In the genomic region with DNA sequence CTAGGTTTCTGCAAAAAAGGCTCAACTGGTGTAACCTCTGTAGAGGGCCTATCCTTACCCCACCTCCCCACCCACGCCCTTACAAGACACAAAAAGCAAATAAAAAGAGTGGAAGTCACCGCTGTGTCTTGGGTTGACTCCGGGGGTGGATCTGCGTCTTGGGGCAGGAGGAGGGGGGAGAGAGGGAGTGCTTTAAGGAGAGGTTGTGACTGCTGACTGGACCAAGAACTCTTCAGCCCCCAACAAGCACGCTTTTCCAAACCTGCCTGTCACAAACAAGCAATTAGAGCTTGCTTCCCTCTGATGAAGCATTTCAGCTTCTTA, we compare ENCODE assay signal across 7 mouse cellular contexts. TPM values are rescaled to one million over a fixed set of nuclear protein-coding genes. Genes with fewer than 3 reads are reported as not detected.
A peak's percentile ranks its signal among the peaks of the same experiment; 100 is the strongest.
DNase-seq lines count a peak whose midpoint lies in the region; ATAC-seq and TF ChIP-seq lines count a peak whose summit lies in the region.

No protein-coding gene starts in this region.

- peaks cover 32% of the 10 kb centered on the region for H3K4me1 ChIP-seq in lung, embryonic 16.5 days (replicated peaks; ENCODE audit: control insufficient read depth, insufficient read depth, low read length)
- peaks cover 28% of the 10 kb centered on the region for H3K4me1 ChIP-seq in forebrain, postnatal 0 days (ENCODE audit: insufficient read depth)
- H3K4me1 ChIP-seq in liver, postnatal 0 days (ENCODE audit: insufficient read depth) = peaks cover 49% of the 10 kb centered on the region

- peak overlapping the region; percentile 88 for H3K4me2 ChIP-seq in lung, embryonic 16.5 days (ENCODE audit: low read depth, low read length)
- H3K4me2 ChIP-seq in forebrain, postnatal 0 days (ENCODE audit: low read depth) = peak overlapping the region; percentile 92
- H3K4me2 ChIP-seq in liver, postnatal 0 days (ENCODE audit: low read depth, low read length) = peak overlapping the region; percentile 92

- H3K36me3 ChIP-seq in lung, embryonic 16.5 days (ENCODE audit: control insufficient read depth, insufficient read depth, low read length) = 0 out of 2 replicates have a peak, but pooled peaks cover 4% of the 10 kb centered on the region
- H3K36me3 ChIP-seq in forebrain, postnatal 0 days (ENCODE audit: insufficient read depth) = peaks cover under 1% of the 10 kb centered on the region; the same call in 1 of the 2 replicates
- peaks cover 6% of the 10 kb centered on the region; the same call in 1 of the 2 replicates for H3K36me3 ChIP-seq in liver, postnatal 0 days (replicated peaks; ENCODE audit: insufficient read depth, low read length)

- peak overlapping the region; percentile 73 for H3K9ac ChIP-seq in lung, embryonic 16.5 days (ENCODE audit: low read length)
- H3K9ac ChIP-seq in forebrain, postnatal 0 days = no peak overlapping the region
- peak overlapping the region; percentile 72; the same call in 1 of the 2 replicates for H3K9ac ChIP-seq in liver, postnatal 0 days (replicated peaks)

- no peak for DNase-seq in lung, postnatal 36 days
- DNase-seq in forebrain, postnatal 0 days = no peak
- DNase-seq in liver, postnatal 0 days = no peak
- DNase-seq in thymus, postnatal 36 days = peak; percentile 49 to 56
- no peak for DNase-seq in ovary, postnatal 10 days (ENCODE audit: low spot score)
- DNase-seq in right cerebral cortex, adult 18-20 months = no peak

- no peaks in the 10 kb centered on the region for H3K9me3 ChIP-seq in lung, embryonic 16.5 days (ENCODE audit: control insufficient read depth, low read length)
- H3K9me3 ChIP-seq in forebrain, postnatal 0 days (ENCODE audit: low read length) = no peaks in the 10 kb centered on the region
- H3K9me3 ChIP-seq in liver, postnatal 0 days (ENCODE audit: low read length) = no peaks in the 10 kb centered on the region; the same call in 1 of the 2 replicates

- no peak for TF ChIP-seq EP300 in liver, postnatal 0 days (IDR thresholded peaks at IDR 0.05; ENCODE audit: low read depth)

- peak overlapping the region; percentile 94; the same call in 1 of the 2 replicates for H3K27ac ChIP-seq in lung, embryonic 16.5 days (ENCODE audit: low read length)
- H3K27ac ChIP-seq in forebrain, postnatal 0 days (ENCODE audit: low read depth, low read length) = peak overlapping the region; percentile 92
- H3K27ac ChIP-seq in liver, postnatal 0 days (ENCODE audit: low read depth) = peak overlapping the region; percentile 88; the same call in 1 of the 2 replicates

- H3K4me3 ChIP-seq in lung, embryonic 16.5 days (ENCODE audit: low read length) = peak overlapping the region; percentile 79
- peak overlapping the region; percentile 55 for H3K4me3 ChIP-seq in forebrain, postnatal 0 days (ENCODE audit: low read depth, low read length)
- H3K4me3 ChIP-seq in liver, postnatal 0 days (ENCODE audit: low read depth, low read length) = peak overlapping the region; percentile 66

- peaks cover 47% of the 10 kb centered on the region for H3K27me3 ChIP-seq in lung, embryonic 16.5 days (ENCODE audit: control insufficient read depth, insufficient read depth, low read depth, low read length)
- H3K27me3 ChIP-seq in forebrain, postnatal 0 days (ENCODE audit: insufficient read depth, low read length) = no peaks in the 10 kb centered on the region
- peaks cover 43% of the 10 kb centered on the region for H3K27me3 ChIP-seq in liver, postnatal 0 days (ENCODE audit: insufficient read depth, low read length)

- no peak for TF ChIP-seq CTCF in forebrain, postnatal 0 days (IDR thresholded peaks at IDR 0.05; ENCODE audit: low read depth)
- TF ChIP-seq CTCF in liver, postnatal 0 days (IDR thresholded peaks at IDR 0.05; ENCODE audit: low read depth) = no peak

- no peak for ATAC-seq in lung, embryonic 16.5 days (ENCODE audit: low read depth)
- ATAC-seq in forebrain, postnatal 0 days = no peak
- no peak for ATAC-seq in liver, postnatal 0 days

- 33% methylated on average over 5 of the region's 5 CpGs for WGBS in lung, embryonic 16.5 days
- WGBS in forebrain, postnatal 0 days = 17% methylated on average over 5 of the region's 5 CpGs
- 53% methylated on average over 5 of the region's 5 CpGs for WGBS in liver, postnatal 0 days (ENCODE audit: insufficient replicate concordance)

RNA-seq across cellular contexts. Expression of a gene that starts 0.3 kb away (rescaled TPM):
- polyA plus RNA-seq in lung, embryonic 16.5 days (2015; fragmentation: Nextera tagmentation; extraction: Ambion mirVana) = 21.0 and 23.9 TPM in 2 replicates
- 24.2 and 27.2 TPM in 2 replicates for total RNA-seq in forebrain, postnatal 0 days (2014; rRNA removed)
- 17.6 and 20.2 TPM in 2 replicates for polyA plus RNA-seq in forebrain, postnatal 0 days (2015; fragmentation: Nextera tagmentation; extraction: Ambion mirVana)
- 19.3 and 19.8 TPM in 2 replicates for polyA plus RNA-seq in liver, postnatal 0 days (2015; fragmentation: Nextera tagmentation; extraction: Ambion mirVana)

RNA-seq across cellular contexts. Expression of a gene that starts 0.7 kb away (rescaled TPM):
- 0.13 and 0.53 TPM in 2 replicates for polyA plus RNA-seq in lung, embryonic 16.5 days (2015; fragmentation: Nextera tagmentation; extraction: Ambion mirVana)
- 7.8 and 11.4 TPM in 2 replicates for total RNA-seq in forebrain, postnatal 0 days (2014; rRNA removed)
- 12.2 and 15.1 TPM in 2 replicates for polyA plus RNA-seq in forebrain, postnatal 0 days (2015; fragmentation: Nextera tagmentation; extraction: Ambion mirVana)
- polyA plus RNA-seq in liver, postnatal 0 days (2015; fragmentation: Nextera tagmentation; extraction: Ambion mirVana) = 0.05 TPM in 1 of 2 replicates, not detected in the other

RNA-seq across cellular contexts. Expression of a gene that starts 12.8 kb away (rescaled TPM):
- polyA plus RNA-seq in lung, embryonic 16.5 days (2015; fragmentation: Nextera tagmentation; extraction: Ambion mirVana) = 3.8 and 4.7 TPM in 2 replicates
- 2.7 and 3.2 TPM in 2 replicates for total RNA-seq in forebrain, postnatal 0 days (2014; rRNA removed)
- polyA plus RNA-seq in forebrain, postnatal 0 days (2015; fragmentation: Nextera tagmentation; extraction: Ambion mirVana) = 3.8 and 4.8 TPM in 2 replicates
- polyA plus RNA-seq in liver, postnatal 0 days (2015; fragmentation: Nextera tagmentation; extraction: Ambion mirVana) = 0.46 and 0.66 TPM in 2 replicates

RNA-seq across cellular contexts. Expression of a gene that starts 16.0 kb away (rescaled TPM):
- polyA plus RNA-seq in lung, embryonic 16.5 days (2015; fragmentation: Nextera tagmentation; extraction: Ambion mirVana) = 15.2 and 17.5 TPM in 2 replicates
- 9.6 and 19.9 TPM in 2 replicates for total RNA-seq in forebrain, postnatal 0 days (2014; rRNA removed)
- polyA plus RNA-seq in forebrain, postnatal 0 days (2015; fragmentation: Nextera tagmentation; extraction: Ambion mirVana) = 8.2 and 11.4 TPM in 2 replicates
- 5.6 and 5.8 TPM in 2 replicates for polyA plus RNA-seq in liver, postnatal 0 days (2015; fragmentation: Nextera tagmentation; extraction: Ambion mirVana)

RNA-seq across cellular contexts. Expression of a gene that starts 18.3 kb away (rescaled TPM):
- 77.5 and 80.0 TPM in 2 replicates for polyA plus RNA-seq in lung, embryonic 16.5 days (2015; fragmentation: Nextera tagmentation; extraction: Ambion mirVana)
- total RNA-seq in forebrain, postnatal 0 days (2014; rRNA removed) = 39.9 and 43.7 TPM in 2 replicates
- polyA plus RNA-seq in forebrain, postnatal 0 days (2015; fragmentation: Nextera tagmentation; extraction: Ambion mirVana) = 86.1 and 86.4 TPM in 2 replicates
- 12.9 and 13.0 TPM in 2 replicates for polyA plus RNA-seq in liver, postnatal 0 days (2015; fragmentation: Nextera tagmentation; extraction: Ambion mirVana)

Comparison
In these comparisons a context has a peak if more than half of its experiments do, and no peak if none do; other contexts are left out.
1. DNase-seq: peak in thymus, postnatal 36 days (2 of 2); none in lung, postnatal 36 days (single experiment), forebrain, postnatal 0 days (single experiment), liver, postnatal 0 days (single experiment), ovary, postnatal 10 days (single experiment) and right cerebral cortex, adult 18-20 months (single experiment).
2. Peak in every context shown above with its lines, with median percentiles within 50 percentile points of each other: H3K27ac ChIP-seq, H3K4me2 ChIP-seq and H3K4me3 ChIP-seq.